Mouse (Mus musculus) stomach, postnatal 0 days (tissue): ENCODE results near the gene Kctd19. TPM values are rescaled to one million over a fixed set of nuclear protein-coding genes. Genes with fewer than 3 reads are reported as not detected.

Source experiments
- ATAC-seq: fragments of 200-750 bp; cut with Nextera tagmentation; 2 replicates; pipeline ENCODE4 v1.8.0; 2017; ENCODE audit not compliant: low FRiP score, low TSS enrichment
- DNase-seq: peaks from one replicate; pipeline ENCODE4 v3.0.0-alpha.2; 2016; ENCODE audit warnings: low spot score
- H3K27ac ChIP-seq: fragments of 300-500 bp; sonication (generic); replicated peaks from 2 replicates; pipeline ENCODE4 v1.5.1; 2014; ENCODE audit warnings: mild to moderate bottlenecking, control low read depth
- H3K27me3 ChIP-seq: fragments of 300-500 bp; sonication (generic); 2 replicates; pipeline ENCODE4 v1.6.1; 2014; ENCODE audit warnings: low read length; ENCODE audit not compliant: control insufficient read depth, insufficient read depth
- H3K36me3 ChIP-seq: fragments of 300-500 bp; sonication (generic); 2 replicates; pipeline ENCODE4 v1.6.1; 2014; ENCODE audit warnings: low read length, mixed read lengths; ENCODE audit not compliant: control insufficient read depth, insufficient read depth
- H3K4me1 ChIP-seq: fragments of 300-500 bp; sonication (generic); replicated peaks from 2 replicates; pipeline ENCODE4 v1.6.1; 2014; ENCODE audit warnings: antibody characterized with exemption; ENCODE audit not compliant: control insufficient read depth, insufficient read depth
- H3K4me2 ChIP-seq: fragments of 300-500 bp; sonication (generic); replicated peaks from 2 replicates; pipeline ENCODE4 v1.6.1; 2014; ENCODE audit warnings: low read depth, mild to moderate bottlenecking, control low read depth, moderate library complexity
- H3K4me3 ChIP-seq: fragments of 300-500 bp; sonication (generic); 2 replicates; pipeline ENCODE4 v1.5.1; 2014; ENCODE audit warnings: low read depth, low read length, control low read depth
- H3K9ac ChIP-seq: fragments of 300-500 bp; sonication (generic); 2 replicates; pipeline ENCODE4 v1.6.1; 2014; ENCODE audit warnings: mild to moderate bottlenecking, low read length, control low read depth, mixed read lengths
- H3K9me3 ChIP-seq: fragments of 300-500 bp; sonication (generic); 2 replicates; pipeline ENCODE4 v1.6.1; 2016; ENCODE audit warnings: low read length; ENCODE audit not compliant: control insufficient read depth
- CTCF ChIP-seq: IDR thresholded peaks from 2 replicates; pipeline ENCODE4 v1.5.1; 2016; ENCODE audit warnings: antibody characterized with exemption, low read depth, mild to moderate bottlenecking, moderate library complexity
- EP300 ChIP-seq: optimal IDR thresholded peaks from 2 replicates; pipeline ENCODE3; 2016; ENCODE audit warnings: antibody characterized with exemption
- WGBS: fragments of 180-500 bp; shearing (Covaris S2); extraction: QIAGEN DNeasy Blood & Tissue Kit; methylation state at CpG from one replicate; pipeline ENCODE4 v1.1.7; 2014; 5-methylcytosine and 5-hydroxymethylcytosine counted together
- polyA plus RNA-seq: library from polyadenylated mRNA; unstranded; fragments of >200 nt; fragmentation: Nextera tagmentation; extraction: Ambion mirVana; gene quantifications from 2 replicates; pipeline ENCODE4 v1.2.1, GENCODE M21; 2015

The Kctd19 gene
- polyA plus RNA-seq, 1 experiment from 2014 or later = not detected

DNA sequence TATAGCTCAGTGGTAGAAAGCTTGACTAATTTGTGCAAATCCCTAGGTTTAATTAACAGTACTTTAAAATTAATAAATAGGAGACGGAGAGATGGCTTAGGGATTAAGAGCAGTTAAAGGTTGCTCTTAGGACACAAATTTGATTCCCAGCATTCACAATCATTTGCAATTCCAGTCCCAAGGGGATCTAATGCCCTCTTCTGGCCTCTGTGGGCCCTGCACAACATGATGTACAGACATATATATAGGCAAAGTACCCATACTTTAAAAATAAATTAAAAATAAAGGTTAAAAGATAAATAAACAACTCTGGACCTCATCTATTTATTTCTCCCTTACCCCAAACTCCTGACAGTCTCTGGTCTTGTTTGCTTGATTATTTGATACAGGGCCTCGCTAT, 5.7 kb upstream of the Kctd19 start:
- no peak overlapping the region for H3K9ac ChIP-seq
- H3K27me3 ChIP-seq = no peaks in the 10 kb centered on the region
- no peak overlapping the region for H3K4me3 ChIP-seq
- H3K27ac ChIP-seq = no peak overlapping the region
- H3K36me3 ChIP-seq = no peaks in the 10 kb centered on the region
- H3K4me1 ChIP-seq = no peaks in the 10 kb centered on the region
- H3K4me2 ChIP-seq = no peak overlapping the region
- TF ChIP-seq EP300 (no peak), CTCF (peak; percentile 40; the same call in 1 of the 2 replicates)
- H3K9me3 ChIP-seq = no peaks in the 10 kb centered on the region
- ATAC-seq (no peak), DNase-seq (no peak)
- WGBS = 90% methylated on average over 2 of the region's 2 CpGs

GRCm38 (mm10) chr8:105409947-105410346, 3.4 kb downstream of the Kctd19 start:
- DNase-seq (no peak), ATAC-seq (no peak)
- no peaks in the 10 kb centered on the region for H3K36me3 ChIP-seq
- H3K9me3 ChIP-seq = no peaks in the 10 kb centered on the region
- no peaks in the 10 kb centered on the region for H3K27me3 ChIP-seq
- no peak overlapping the region for H3K9ac ChIP-seq
- no peak overlapping the region for H3K4me3 ChIP-seq
- no peak overlapping the region for H3K27ac ChIP-seq
- H3K4me1 ChIP-seq = peaks cover 5% of the 10 kb centered on the region; the same call in 1 of the 2 replicates
- no peak overlapping the region for H3K4me2 ChIP-seq
- TF ChIP-seq CTCF (peak; percentile 12; the same call in 1 of the 2 replicates), EP300 (no peak)
- WGBS = 89% methylated on average over 6 of the region's 6 CpGs

- no peaks in the 10 kb centered on the region for H3K27me3 ChIP-seq
- no peak for ATAC-seq
- H3K4me3 ChIP-seq = no peak overlapping the region
- WGBS = 28% methylated on average over 7 of the region's 7 CpGs
- H3K4me1 ChIP-seq = peaks cover 3% of the 10 kb centered on the region; the same call in 1 of the 2 replicates
- H3K9ac ChIP-seq = no peak overlapping the region
- H3K27ac ChIP-seq = no peak overlapping the region
- H3K9me3 ChIP-seq = no peaks in the 10 kb centered on the region
- no peak for DNase-seq
- no peak overlapping the region for H3K4me2 ChIP-seq
- no peaks in the 10 kb centered on the region for H3K36me3 ChIP-seq
- no peak for TF ChIP-seq EP300
- no peak for TF ChIP-seq CTCF
Observed at GRCm38 (mm10) chr8:105408331-105408730, 5.0 kb downstream of the Kctd19 start.

- 0 out of 2 replicates have a peak overlapping the region, but pooled peaks have one; percentile 2 for H3K4me2 ChIP-seq
- TF ChIP-seq CTCF (no peak), EP300 (no peak)
- peaks cover 3% of the 10 kb centered on the region; the same call in 1 of the 2 replicates for H3K4me1 ChIP-seq
- ATAC-seq (no peak), DNase-seq (no peak)
- 20% methylated on average over 10 of the region's 10 CpGs for WGBS
- no peak overlapping the region for H3K9ac ChIP-seq
- H3K36me3 ChIP-seq = no peaks in the 10 kb centered on the region
- H3K27ac ChIP-seq = no peak overlapping the region
- no peak overlapping the region for H3K4me3 ChIP-seq
- H3K9me3 ChIP-seq = no peaks in the 10 kb centered on the region
- H3K27me3 ChIP-seq = no peaks in the 10 kb centered on the region
Observed at GRCm38 (mm10) chr8:105406416-105406815, 6.9 kb downstream of the Kctd19 start.

GRCm38 (mm10) chr8:105404496-105404895, 8.8 kb downstream of the Kctd19 start:
- Histone ChIP-seq H3K27ac (no peak overlapping the region), H3K27me3 (no peaks in the 10 kb centered on the region), H3K4me1 (peaks cover 3% of the 10 kb centered on the region; the same call in 1 of the 2 replicates), H3K9ac (no peak overlapping the region), H3K4me3 (no peak overlapping the region), H3K9me3 (no peaks in the 10 kb centered on the region), H3K36me3 (no peaks in the 10 kb centered on the region), H3K4me2 (no peak overlapping the region)
- no peak for ATAC-seq
- 44% methylated on average over 1 of the region's 1 CpGs for WGBS
- no peak for DNase-seq
- no peak for TF ChIP-seq CTCF
- TF ChIP-seq EP300 = no peak

- 58% methylated on average over 8 of the region's 8 CpGs for WGBS
- H3K9ac ChIP-seq = no peak overlapping the region
- DNase-seq = no peak
Observed at GRCm38 (mm10) chr8:105403467-105403866, 9.8 kb downstream of the Kctd19 start.

More at GRCm38 (mm10) chr8:105403467-105403866, 9.8 kb downstream of the Kctd19 start:
- H3K9me3 ChIP-seq = no peaks in the 10 kb centered on the region
- TF ChIP-seq EP300 = no peak
- ATAC-seq = no peak
- peaks cover 3% of the 10 kb centered on the region; the same call in 1 of the 2 replicates for H3K4me1 ChIP-seq
- no peak overlapping the region for H3K4me3 ChIP-seq
- no peak overlapping the region for H3K4me2 ChIP-seq
- H3K27ac ChIP-seq = no peak overlapping the region
- no peaks in the 10 kb centered on the region for H3K27me3 ChIP-seq
- no peaks in the 10 kb centered on the region for H3K36me3 ChIP-seq
